Mouse (Mus musculus): ENCODE measurements around the gene Tmub1.

The Tmub1 gene

GRCm38 (mm10) chr5:24453985-24454303, 6.3 kb upstream of the Tmub1 start:
- WGBS, result 10% methylated on average over 2 of the region's 2 CpGs

- 11% methylated on average over 5 of the region's 5 CpGs for WGBS
Measured at GRCm38 (mm10) chr5:24453283-24453984, 5.8 kb upstream of the Tmub1 start.

GRCm38 (mm10) chr5:24452691-24453233, 5.1 kb upstream of the Tmub1 start:
- under 1% methylated on average over 29 of the region's 29 CpGs for whole genome bisulfite sequencing

- under 1% methylated on average over 76 of the region's 85 CpGs for WGBS
Measured at GRCm38 (mm10) chr5:24452030-24452690, 4.5 kb upstream of the Tmub1 start, which contains the start of gene Agap3. TSS of gene Agap3 (plus strand) at chr5:24452177.

GRCm38 (mm10) chr5:24451264-24452029, 3.8 kb upstream of the Tmub1 start:
- 4% methylated on average over 55 of the region's 66 CpGs for WGBS

GRCm38 (mm10) chr5:24446630-24447029, 1.0 kb downstream of the Tmub1 start:
- WGBS, result 94% methylated on average over 7 of the region's 7 CpGs

GRCm38 (mm10) chr5:24445428-24446080, 2.1 kb downstream of the Tmub1 start:
- WGBS, result 50% methylated on average over 20 of the region's 20 CpGs

GRCm38 (mm10) chr5:24444746-24445427, 2.8 kb downstream of the Tmub1 start, which contains the start of gene Fastk:
TSS of gene Fastk (minus strand) at chr5:24445287.
- under 1% methylated on average over 60 of the region's 60 CpGs for WGBS

GRCm38 (mm10) chr5:24443927-24444326, 3.7 kb downstream of the Tmub1 start:
- WGBS, result 81% methylated on average over 12 of the region's 12 CpGs

GRCm38 (mm10) chr5:24443204-24443603, 4.5 kb downstream of the Tmub1 start:
- 91% methylated on average over 7 of the region's 7 CpGs for WGBS

- WGBS, result 85% methylated on average over 9 of the region's 9 CpGs
Measured at GRCm38 (mm10) chr5:24442029-24442428, 5.6 kb downstream of the Tmub1 start.

- WGBS, result 93% methylated on average over 8 of the region's 8 CpGs
Measured at GRCm38 (mm10) chr5:24441187-24441586, 6.5 kb downstream of the Tmub1 start.

GRCm38 (mm10) chr5:24433993-24434392, 13.7 kb downstream of the Tmub1 start:
- WGBS, result 92% methylated on average over 8 of the region's 8 CpGs

GRCm38 (mm10) chr5:24428596-24428995, 19.1 kb downstream of the Tmub1 start:
- WGBS, result 50% methylated on average over 9 of the region's 9 CpGs

GRCm38 (mm10) chr5:24427981-24428402, 19.7 kb downstream of the Tmub1 start:
- WGBS, result 31% methylated on average over 15 of the region's 15 CpGs

GRCm38 (mm10) chr5:24427285-24427633, 20.4 kb downstream of the Tmub1 start:
- WGBS, result 58% methylated on average over 12 of the region's 12 CpGs

- 36% methylated on average over 9 of the region's 9 CpGs for WGBS
Measured at GRCm38 (mm10) chr5:24426556-24427284, 20.9 kb downstream of the Tmub1 start.

- WGBS, result 9% methylated on average over 10 of the region's 10 CpGs
Measured at GRCm38 (mm10) chr5:24426037-24426432, 21.6 kb downstream of the Tmub1 start.

GRCm38 (mm10) chr5:24425421-24426036, 22.1 kb downstream of the Tmub1 start:
- 2% methylated on average over 30 of the region's 30 CpGs for WGBS

- 2% methylated on average over 57 of the region's 60 CpGs for WGBS
Measured at GRCm38 (mm10) chr5:24424861-24425411, 22.7 kb downstream of the Tmub1 start.

All from cerebral cortex, adult 2 months (tissue).